Mouse (Mus musculus): Measurements from ENCODE around the gene Slc6a13.
A peak's percentile ranks its signal among the peaks of the same experiment; 100 is the strongest.

The Slc6a13 gene

DNA sequence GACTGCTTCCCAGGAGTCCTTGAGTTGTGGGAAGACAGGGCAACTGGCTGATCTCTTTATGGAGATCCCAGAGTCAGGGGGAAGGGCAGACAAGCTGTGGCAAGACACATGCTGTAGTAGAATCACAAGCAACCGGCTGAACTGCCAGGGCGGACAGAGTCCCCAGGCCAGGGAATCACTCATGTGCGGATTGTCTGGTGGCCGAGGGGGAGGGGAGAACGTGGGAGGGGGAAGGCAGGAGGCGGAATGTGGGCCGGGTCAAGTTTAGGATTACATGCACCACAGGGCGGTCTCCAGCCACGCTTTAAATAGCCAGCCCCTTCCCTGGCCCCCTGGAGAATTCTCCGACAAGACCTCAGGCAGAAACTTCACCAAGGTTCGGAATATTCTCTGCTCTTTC, at the start of gene Slc6a13:
Slc6a13 (plus strand) TSS at position 274 of the 400 bp plus-strand sequence.
- DNase-seq = no peak

DNA sequence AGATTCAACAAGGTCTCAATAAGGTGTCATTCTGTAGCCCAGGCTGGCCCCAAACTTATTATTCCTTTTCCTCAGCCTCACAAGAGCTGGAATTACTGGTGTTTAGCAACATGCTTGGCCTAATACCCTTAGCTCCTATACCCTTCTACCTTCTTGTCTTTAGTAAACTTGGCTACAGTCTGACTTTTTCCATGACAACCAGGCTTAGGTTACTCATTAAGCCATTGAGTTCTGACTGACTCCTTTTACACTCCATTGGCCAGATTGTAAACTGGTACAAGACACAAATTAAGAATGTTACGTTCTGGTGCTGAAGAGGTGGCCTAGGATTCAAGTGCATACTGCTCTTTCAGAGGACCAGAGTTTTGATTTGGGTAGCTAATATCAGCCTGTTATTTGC, 49.6 kb upstream of the Slc6a13 start:
- no peak for DNase-seq

DNA sequence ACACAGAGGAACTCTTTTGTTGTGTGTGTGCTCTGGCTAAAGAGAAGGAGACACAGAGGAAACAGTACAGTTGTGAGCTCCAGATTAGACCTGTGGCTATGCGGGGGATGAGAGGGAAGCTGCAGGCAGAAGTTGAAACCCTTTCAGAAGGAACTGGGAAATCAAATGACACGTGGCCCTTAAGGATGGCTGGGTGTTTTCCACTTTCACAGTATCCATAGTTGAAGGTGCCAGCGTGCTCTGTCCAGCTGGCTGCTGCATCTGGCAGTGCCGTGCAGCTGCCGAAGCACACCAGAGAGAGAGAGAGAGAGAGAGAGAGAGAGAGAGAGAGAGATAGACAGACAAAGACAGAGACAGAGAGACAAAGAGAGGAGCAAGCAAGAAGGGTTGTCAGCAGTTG, 48.8 kb upstream of the Slc6a13 start:
- DNase-seq = no peak

DNA sequence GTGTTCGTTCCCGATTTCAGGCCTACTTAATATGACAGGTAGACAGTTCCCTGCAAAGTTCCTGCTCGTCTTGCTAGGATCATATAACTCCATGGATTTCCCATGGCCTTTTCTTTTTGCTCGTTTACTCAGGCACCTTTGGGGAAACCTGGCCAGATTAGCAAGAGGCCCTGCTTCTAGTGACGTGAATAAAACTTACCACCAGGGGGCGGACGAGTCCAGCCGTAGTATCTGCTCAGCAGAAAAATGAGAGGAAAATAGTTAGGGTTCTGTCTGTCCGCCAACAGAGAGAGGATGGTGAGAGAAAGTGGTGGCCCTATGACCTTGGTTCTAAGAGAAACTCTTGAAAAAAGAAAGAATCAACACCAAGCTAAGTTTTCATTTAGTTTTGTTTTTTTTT, 39.5 kb upstream of the Slc6a13 start:
- DNase-seq = peak; percentile 85

DNA sequence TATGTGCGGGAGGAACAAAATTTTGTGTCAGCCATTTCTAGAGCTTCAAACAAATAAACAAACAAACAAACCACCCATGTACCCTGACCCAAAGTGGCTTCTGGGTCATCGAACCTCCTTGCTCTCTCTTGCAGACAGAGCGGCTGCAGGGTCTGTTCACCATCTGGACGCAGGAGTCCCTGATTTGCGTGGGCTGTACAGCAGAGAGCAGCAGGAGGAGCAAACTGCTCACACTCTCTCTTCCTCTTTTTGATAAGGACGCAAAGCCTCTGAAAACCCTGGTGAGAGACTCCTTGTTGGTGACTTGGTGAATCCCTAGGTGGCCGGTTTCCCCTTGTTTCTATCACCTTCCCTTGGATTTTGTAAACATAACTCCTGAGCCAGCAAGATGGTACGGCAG, 38.8 kb upstream of the Slc6a13 start:
- no peak for DNase-seq

DNA sequence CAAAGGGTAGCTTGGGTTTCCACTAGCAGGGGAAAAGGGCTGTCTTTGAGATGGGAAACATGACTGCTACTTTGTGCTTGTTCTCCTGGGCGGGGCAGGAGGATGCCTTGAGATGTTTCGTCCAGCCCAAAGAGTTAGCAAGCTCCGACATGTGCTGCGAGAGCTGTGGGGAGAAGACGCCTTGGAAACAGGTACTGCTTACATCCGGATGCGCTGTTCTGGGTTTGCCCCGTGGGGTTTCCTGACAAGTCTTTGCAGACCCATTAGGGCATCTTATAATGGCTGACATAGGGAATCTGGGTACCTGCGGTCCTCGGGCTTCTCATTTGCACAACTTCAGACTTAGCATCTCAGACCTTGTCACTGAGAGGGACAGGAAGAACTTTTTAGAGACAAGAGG, 38.0 kb upstream of the Slc6a13 start:
- no peak for DNase-seq

DNA sequence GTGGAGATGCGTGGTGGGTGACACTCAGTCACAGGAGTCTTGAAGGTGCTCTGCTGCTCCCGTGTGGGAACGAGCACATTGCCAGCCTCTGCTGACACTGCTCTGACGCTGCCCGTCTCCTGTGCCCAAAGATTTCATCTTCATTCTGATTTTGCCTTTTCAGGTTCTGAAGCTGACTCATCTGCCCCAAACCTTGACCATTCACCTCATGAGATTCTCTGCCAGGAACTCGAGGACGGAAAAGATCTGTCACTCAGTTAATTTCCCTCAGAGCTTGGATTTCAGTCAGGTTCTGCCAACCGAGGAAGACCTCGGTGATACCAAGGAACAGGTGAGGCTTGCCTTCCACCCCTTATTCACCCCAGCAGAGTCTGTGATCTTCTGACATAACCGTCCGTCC, 37.5 kb upstream of the Slc6a13 start:
- no peak for DNase-seq

DNA sequence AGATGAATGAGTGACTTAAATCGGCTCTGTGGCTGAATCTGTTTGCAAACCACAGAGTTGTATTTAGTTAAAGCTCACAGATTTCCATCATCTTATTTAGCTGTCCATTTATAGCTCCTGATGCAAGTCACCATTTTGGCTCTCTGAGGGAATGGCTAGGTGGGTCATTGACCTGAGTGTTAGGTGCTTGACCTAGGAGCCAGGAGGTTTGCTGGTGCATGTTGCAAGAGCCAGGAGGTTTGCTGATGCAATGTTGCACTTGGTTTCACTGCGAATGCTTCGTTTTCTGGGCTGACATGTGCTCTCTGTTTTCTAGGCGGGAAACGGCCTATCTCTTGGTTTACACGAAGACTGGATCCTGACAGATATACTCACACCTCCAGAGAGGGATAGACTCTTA, 29.9 kb upstream of the Slc6a13 start:
- no peak for DNase-seq

DNA sequence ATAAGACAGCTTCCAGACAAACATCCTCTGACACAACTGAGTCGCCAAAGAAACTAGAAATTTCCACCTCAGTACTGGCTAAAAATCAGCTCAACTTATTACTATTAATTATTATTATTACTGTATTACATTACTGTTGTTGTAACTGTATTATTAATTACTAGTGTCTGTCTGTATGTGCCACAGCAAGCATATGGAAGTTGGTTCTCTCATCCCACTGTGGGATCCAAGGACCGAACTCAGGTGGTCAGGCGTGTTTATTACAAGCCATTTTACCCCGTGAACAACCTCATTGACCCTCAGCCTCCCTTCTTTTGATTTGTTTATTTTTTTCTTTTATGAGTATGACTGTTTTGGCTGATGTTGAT, 28.3 kb upstream of the Slc6a13 start:
- DNase-seq = no peak

DNA sequence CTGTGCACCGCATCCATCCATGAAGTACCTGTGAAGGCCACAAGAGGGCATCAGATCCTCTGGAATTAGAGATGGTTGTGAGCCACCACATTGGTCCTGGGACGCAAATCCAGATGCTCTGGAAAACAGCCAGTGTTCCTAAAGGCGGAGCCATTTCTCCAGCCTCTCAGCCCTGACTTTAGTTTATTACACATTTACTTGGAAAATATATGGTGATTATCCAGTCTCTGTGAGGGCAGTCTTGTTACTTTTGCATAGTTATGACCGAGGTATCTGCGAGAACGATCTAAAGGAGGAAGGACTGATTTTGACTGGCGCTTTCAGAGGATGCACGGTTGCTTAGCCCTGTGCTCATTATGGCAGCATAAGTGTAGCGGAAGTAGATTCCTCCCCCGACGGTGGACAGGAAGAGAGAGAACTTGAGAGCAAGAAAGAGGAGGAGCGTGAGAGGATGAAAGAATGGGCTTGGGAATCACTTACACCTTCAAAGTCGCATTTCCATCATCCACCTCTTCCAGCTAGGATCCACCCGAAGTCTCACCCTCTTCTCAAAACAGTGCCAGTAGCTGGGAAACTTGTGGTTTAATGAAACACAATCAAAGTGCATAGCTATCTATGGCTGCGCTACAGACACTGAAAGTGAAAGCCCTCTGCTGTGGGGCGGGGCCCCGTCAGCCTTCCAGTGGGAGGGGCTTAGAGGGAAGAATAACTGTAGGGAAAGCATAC, 27.8 kb upstream of the Slc6a13 start:
- DNase-seq = peak; percentile 84

DNA sequence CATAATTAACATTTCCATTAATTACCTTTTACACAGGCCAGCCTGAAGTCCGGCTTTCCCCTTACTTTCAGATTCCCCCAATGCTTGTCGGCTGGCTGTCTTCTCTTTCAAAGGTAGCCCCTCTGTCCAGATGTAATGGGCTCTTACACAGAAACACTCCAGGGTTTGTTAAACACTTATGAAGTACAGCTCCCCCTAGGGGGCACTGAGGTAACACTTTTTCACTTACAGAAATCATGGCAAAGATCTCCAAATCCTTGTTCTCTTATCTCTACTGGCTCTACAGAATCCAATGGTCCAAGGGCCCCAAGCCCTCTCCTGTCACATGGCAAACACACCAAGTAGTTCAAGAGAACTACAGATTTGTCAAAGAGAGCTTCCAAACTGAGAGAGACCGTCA, 25.7 kb upstream of the Slc6a13 start:
- peak; percentile 73 for DNase-seq

DNA sequence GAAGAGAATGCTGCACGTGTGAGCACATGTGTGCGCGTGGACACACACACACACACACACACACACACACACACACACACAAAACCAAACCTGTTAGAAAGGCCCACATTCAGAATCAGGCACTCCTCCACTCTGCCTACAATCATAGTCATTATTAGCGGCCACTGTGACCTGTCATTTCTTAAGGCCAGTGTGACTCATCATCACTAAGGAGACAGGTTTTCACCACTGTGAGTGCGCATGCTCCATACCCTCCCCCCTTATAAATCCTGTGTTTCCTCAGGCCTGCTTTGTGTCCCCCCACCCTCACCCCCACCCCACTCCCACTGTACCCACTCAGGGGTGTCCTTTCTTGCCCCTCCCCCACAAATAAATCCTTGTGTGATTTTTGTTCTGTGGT, 15.9 kb upstream of the Slc6a13 start:
- DNase-seq = no peak

DNA sequence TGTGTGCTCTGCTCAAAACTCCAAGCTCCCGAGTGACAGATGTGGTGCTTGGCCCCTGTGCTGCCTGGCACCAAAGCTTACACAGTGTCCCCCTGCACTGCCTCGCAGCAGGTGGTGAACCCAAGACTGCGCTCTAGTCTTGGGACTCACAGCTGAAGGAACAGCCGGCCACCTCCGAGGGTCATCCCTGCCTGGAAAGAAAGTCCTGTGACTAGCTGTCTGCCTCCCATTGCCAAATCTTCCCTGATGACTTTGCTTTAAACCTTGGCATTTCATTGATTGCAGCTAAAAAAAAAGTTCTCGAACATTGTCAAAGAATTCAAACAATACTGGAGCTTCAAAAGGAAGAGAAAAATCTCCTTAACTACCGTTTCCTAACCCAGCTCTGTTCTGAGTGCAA, 710 bp upstream of the Slc6a13 start:
- DNase-seq = no peak

DNA sequence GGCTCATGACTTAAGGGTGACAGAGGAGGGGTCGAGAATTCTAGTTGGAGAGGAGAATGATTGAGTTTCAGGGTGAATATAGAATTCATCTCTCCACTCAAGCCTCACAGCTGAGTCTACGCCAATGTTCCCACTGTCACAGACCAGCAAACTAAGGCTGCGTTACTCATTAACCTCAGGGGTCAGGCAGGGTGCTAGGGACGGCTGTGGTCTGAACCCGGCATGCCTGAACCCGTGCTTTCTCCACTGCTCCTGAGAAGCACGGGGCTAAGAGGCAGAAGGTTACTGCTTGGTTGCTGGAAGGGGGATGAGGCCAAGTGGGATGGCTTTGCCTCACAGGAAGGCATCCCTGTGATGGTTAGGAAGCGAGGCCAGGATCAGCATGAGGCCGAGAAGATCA, 477 bp downstream of the Slc6a13 start:
- DNase-seq = no peak

DNA sequence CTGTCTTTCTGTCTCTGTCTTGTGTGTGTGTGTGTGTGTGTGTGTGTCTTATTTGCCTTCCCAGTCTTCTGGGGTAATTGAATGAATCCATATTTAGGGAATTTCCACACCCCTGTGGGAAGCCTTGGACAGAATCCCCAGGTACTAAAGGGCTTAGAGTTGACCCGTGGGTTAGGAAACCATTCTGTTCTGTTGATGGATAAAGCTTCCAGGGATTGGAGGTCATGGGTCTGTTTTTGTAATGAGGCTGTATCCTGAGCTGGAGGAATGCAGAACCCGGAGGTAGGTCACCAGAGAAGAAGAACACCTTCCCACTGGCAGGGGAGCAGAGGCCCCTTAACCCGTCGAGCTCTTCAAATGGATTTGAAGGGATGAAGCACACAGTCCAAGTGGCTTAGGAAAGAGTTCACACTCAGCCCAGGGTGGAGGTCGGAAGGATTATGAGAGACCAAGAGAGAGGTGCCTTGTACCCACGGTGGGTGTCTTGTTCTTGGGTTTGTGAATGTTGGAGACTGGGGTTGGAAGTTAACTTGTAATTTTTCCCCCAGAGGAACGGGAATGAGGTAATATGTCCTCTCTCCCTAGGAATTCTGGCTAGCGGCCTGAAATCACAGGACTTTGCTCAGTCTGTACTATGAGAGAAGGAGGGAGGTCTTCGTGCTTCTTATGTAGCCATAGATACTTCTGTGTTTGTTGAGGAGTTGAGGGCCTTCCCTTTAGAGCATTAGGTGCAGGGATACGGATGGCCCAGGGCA, 3.6 kb downstream of the Slc6a13 start:
- no peak for DNase-seq

DNA sequence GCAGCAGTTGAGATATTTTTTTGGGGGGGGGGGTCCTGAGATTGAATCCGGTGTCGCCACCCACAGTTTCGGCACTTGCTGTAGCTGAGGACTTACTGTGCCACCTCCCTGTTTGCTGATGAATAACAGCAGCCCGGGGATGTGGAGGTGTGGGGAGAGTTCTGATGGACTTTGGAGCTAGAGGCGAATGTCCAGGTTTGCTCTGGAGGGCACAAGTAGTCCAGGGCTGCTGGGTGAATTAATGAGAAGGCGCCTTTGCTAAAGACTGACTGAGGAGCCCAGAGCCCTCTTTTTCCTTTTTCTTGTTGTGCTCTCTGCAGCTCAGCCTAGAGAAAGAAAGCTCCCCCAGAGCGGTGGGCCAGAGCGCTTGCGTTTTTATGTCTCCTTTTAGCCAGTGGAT, 4.6 kb downstream of the Slc6a13 start:
- DNase-seq = no peak

DNA sequence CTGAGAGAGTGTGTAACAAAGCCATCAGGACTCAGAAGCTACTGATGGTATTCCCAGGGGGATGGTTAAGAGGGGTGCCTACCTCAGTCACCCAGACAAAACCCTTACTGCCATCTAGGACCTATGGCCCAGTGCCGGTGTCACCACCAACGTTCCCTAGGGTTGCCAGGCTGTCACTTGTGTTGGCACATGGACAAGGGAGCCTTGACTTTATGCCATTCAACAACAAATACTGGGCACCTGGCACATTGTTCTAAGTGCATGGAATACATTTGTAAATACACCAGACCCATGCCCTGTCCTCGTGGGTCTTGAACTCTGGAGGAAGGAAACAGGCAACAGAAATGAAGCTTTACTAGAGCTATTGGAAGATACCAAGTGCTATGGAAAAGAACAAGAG, 5.5 kb downstream of the Slc6a13 start:
- DNase-seq = no peak

DNA sequence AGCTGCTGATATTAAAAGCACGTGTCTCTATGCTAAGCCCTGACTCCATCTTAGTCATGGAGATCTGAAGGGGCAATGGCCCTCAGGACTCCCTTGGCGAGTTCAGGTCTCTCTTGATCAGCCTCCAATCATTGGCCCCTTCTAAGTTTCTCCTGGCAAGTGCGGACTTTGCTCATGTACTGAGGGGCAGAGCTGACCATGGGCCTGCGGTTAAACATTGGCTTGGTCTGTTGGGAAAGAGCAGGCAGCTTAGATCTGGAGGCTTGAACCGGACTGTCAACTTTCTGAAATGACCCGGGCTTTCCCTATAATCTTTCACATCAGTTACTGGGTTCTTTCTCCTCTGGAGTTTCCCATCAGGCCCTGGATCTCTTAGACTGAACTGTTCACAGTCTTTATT, 11.0 kb downstream of the Slc6a13 start:
- DNase-seq = no peak

DNA sequence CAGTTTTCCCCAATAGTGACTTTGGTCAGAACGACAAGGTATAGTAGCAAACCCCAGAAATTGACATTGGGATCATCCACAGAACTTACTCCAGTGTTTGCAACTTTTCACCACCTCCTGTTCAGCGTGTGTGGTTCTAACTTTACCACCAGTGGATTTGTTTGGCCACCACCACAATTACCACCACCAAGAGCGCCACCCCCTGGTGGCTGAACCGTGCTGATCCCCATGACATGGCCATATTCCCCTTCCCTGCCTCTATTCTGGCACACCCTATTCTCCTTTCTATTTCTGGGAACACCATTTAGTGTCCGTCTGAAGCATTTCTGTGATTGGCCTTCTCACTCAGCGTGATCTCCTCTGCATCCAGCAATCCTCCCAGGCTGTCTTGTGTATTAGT, 19.1 kb downstream of the Slc6a13 start:
- peak; percentile 29 for DNase-seq

DNA sequence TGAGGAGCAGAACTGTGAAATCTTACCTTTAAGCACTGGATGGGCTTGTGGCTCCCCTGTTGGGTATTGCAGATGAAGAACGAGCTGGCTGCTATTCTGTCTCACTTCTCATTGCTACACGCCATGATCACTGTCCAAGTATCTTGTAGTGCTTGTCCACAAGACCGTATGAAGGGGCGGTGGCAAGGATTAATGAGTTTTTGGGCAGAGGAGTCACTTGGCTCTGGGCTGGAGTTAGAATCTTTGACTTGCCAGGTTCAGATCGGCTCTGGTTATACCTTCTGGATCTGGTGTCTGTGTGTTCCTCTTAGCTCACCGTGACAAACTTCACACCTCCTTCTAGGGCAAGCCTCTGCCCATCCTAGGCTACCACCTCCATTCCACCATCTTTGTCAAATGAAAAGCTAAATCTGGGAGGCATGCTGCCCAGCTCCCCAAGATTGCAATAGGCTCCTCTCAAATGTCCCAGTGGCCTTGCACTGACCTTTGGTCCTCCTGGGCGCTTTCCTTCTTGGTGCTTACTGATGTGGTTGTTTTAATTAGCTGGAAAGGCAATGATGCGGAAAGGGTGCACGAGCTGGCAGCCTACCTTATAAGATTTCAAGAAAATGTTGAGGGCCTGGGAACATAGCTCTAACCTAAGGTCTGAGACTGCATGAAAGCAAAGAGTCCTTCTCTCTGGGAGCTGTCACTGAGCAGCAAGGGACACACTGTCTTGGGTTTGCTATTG, 22.5 kb downstream of the Slc6a13 start:
- no peak for DNase-seq

DNA sequence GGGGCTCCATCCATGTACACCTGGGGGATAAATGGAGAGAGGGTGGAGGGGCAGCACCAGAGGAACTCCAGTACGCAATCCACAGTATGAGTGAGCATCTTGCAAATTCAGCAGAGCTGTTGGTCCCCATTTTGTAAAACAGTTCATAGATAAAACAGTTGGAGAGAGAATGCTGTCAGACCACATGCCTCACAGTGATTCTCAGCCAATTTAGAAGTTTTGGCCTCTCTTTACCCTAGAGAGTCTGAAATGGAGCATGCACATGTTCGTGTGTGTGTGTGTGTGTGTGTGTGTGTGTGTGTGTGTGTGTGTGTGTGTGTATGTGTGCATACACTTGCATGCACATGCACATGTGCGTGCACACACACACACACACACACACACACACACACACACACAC, 25.3 kb downstream of the Slc6a13 start:
- DNase-seq = no peak

DNA sequence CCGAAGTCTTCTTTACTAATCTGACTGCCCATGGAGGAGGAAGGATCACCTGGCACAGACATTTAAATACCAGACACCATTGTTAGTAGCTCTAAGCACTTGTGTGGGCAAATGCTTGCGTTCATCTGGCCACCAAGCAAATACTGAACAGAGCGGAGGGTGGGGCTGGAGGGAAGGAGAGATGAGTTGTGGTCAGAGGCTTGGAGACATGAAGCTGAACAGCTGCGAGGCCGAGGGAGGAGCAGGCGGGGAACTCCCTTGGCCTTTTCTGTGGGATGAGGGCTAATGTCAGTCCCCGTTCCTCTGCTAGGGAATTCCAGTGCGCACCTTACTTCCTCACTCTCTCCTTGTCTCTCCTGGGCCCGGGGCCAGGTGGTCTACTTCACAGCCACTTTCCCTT, 25.7 kb downstream of the Slc6a13 start:
- DNase-seq = no peak

DNA sequence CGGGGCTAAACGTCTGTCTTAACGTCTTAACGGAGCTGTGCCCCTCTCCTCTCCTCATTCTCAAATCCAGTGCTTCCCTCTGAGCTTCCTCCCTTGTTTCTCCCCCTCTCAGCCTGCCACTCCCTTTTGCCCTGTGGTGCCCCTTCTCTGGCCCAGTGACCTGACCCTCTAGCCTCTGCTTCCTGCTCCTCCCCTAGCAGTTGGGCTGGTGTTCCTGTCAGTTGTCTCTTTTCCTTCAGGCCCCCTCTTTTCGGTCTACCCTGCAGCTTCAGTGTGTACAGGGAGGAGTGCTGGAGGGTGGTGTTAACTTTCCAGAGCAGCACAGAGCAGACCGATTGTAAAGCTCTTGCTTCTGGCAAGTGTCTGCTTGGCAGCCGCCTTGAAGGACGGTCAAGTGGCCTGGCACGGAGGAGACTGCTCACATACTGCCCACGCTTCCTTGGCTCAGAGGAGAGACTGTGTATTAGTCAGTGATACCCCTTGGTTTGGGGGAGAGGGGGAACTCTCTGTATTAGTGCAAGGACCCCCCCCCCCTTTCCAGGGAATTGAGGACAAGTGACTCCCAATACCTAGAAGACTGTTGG, 26.6 kb downstream of the Slc6a13 start:
- peak; percentile 28 for DNase-seq

DNA sequence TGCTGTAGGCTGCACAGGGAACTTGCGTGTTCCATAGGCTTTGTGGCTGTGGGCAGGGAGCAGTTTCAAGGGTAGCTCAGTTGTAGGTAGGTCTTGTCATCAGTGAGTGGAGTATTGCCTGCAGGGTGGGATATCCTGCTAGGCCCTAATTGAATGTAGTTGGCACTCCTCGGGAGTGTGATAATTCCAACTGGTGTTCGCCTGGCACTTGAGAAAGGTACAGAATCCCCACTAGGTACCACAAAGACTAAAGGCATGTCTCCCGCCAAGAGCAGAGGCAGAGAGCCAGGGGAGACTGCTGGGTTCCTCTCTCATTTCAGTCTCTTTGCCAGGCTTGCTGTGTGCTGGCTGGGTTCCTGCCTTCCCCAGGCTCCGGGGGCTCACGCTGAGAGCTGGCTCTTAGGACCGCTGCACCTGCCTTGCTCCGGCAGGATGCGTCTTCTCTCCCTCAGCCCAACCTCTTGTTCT, 28.4 kb downstream of the Slc6a13 start:
- peak; percentile 58 for DNase-seq

Measured in thymus, postnatal 14 days (tissue).